Mouse (Mus musculus) embryo, embryonic 10 days (tissue): ENCODE results near the gene Fam186a.
"Not testable (repeated sequence)": the region's sequence is repeated elsewhere in the genome, so short reads cannot be mapped to it uniquely, and the experiment has no call there.

Experiments
- DNase-seq: peaks from one replicate; pipeline ENCODE4 v3.0.0-alpha.2; 2015; ENCODE audit warnings: low spot score

Gene Fam186a

DNA sequence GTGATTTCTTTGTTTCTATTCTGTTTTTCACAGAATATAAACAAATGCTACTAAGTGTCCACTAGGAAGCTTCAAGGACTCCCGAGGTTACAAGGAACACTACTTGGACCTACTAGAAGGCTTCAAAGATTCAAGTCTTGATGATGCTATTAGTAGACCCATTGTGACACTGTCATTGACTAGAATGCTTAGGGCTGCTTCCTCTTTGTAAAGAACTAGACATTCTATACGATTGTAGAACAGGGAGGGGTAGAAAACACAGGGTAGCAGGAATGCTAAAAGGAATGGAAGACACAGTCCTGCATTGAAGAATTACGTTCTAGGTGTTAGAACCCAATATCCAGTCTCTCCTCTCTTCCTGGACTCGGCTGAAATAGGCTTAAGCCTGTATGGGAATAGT lies at the start of gene Fam186a:
TSS of gene Fam186a (minus strand) at position 101 of the 400 bp plus-strand sequence.
- no peak for DNase-seq

DNA sequence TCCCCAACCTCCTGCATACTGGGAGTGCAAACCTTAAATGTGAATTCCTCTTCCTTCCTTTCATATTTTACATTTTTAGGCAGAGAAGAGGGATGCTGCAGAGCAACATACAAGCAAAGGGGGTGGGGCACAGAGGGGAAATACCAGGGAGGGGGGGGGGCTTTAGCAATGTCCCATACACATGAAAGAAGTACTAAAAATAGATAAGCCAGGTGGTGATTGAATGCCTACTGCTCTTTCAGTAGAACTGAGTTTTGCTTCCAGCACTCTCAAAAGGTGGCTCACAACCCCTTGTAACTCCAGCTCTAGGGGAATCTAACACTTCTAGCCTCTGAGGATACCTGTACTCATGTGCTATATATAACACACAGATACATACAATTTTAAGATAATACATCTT lies 39.3 kb upstream of the Fam186a start:
- no peak for DNase-seq

DNA sequence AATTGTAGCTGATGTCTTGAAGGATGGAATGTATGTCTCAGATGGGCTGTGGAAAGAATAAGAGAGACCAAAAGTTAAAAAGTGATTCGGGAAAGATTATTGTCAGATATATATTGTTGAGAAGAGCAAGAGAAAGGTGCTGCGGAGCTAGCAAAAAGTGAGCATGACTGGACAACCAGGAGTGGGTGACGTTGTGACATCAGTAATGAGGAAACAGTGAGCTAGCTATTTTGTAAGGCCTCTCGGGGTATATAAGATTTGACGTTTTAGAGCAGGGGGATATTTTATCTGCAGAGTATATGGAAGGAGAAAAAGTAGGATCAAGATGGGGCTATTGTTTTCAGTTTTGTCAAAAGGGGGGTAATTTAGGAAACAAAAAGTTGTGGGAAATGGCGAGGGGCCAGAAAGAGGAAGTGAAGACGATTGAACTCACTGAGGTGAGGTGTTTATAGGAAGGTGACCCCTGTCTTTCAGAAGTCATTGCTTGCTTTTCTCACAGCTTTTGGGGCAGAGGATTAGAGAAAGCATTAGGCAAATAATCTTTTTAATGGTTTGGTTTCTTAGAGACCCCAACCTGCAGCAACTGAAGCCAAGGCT lies 37.9 kb upstream of the Fam186a start:
- DNase-seq: no peak

GRCm38 (mm10) chr15:99999390-99999789 lies 32.5 kb upstream of the Fam186a start:
- no peak for DNase-seq

- no peak for DNase-seq
Measured at GRCm38 (mm10) chr15:99997114-99997804, 30.4 kb upstream of the Fam186a start.

DNA sequence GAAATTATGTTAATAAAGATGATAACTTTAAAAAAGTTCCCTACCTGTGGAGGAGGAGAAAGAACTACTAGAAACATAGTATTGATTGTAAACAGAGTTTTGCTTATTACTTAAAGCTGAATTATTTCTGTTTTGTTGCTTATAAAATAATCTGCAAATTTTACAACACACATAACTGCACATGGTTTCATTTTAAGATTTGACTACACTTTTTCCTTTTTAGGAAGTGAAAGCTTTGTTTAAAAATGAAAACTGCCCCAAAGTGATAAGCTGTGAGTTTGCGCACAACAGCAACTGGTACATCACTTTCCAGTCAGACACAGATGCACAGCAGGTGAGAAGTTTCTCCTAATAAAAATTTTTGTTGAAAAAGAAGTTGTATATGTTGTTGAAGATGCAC lies 26.2 kb upstream of the Fam186a start:
- no peak for DNase-seq

DNA sequence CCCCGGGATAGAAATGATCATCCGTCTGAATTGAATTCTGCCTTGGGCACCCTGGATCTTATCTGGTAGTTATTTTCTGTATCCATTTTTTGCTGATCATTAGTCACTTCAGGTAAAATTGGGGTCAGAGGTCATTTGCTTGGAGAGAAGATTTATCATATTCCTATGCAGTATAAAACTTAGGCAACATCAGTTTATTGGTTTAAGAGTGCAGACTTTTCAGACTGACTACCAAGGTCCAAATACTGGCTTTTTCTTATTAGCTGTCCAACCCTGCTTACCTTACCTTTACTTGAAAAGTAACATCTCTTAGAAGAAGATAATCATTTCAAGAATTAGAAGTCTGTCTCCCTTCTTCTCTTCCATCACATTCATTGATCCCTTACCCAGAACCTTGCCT lies 12.9 kb upstream of the Fam186a start:
- DNase-seq: no peak

DNA sequence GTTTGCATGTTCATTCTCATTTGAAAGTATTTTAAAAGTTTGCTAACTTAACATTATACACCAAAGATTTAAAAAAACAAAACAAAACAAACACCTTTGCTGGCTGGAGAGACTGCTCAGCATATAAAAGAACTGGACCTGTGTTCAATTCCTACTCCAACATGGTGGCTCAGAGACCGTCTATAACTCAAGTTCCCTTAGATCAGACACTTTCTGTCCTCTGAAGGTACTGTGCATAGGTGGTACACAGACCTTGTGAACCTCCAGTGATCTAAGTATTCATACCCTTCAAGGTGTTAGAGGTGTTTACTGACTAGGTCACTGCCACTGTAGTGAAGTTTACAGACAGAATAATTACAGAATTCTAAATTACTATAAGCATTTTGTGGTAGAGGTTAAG lies 12.4 kb upstream of the Fam186a start:
- DNase-seq: no peak

DNA sequence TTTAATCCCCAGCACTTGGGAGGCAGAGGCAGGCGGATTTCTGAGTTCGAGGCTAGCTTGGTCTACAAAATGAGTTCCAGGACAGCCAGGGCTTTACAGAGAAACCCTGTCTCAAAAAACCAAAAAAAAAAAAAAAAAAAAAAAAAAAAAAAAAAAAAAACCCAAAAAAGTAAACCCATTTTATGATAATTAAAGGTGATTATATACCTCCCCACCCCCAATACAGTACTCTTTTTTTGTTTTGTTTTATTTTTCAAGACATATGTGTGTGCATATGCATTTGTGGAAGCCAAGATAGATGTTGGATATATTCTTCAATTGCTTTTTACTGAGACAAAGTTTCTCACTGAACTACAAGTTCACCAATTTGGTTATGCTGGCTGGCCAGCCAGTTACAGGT lies 9.3 kb upstream of the Fam186a start:
- not testable (repeated sequence) for DNase-seq

DNA sequence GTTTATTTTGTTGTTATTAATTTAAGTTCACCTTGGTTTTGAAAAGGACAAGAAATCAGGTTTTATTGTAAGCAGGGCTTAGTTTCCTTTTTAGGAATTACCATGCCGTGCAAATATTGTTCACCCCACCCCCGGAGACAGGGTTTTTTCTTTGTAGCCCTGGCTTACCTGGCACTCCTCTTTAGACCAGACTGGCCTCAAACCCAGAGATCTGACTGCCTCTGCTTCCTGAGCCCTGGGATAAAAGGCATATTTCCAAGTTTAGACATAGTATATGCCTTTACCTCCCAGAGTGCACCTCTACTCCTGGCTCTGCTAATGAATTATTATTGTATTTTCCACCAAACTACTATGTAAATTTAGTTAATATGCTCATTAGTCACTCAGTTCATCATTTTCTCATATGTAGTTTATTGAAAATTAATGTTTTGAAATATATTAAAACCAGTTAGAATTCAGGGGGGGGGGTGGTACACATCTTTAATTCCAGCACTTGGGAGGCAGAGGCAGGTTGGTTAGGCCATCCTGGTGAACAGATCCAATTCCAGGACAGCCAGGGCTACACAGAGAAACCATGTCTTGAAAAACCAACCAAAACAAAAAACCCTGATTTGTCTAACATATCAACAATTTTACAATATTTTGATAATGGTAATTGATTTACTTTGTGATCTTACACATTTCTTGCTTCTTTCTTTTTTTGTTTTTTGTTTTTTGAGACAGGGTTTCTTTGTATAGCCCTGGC lies 7.8 kb upstream of the Fam186a start:
- DNase-seq: no peak

DNA sequence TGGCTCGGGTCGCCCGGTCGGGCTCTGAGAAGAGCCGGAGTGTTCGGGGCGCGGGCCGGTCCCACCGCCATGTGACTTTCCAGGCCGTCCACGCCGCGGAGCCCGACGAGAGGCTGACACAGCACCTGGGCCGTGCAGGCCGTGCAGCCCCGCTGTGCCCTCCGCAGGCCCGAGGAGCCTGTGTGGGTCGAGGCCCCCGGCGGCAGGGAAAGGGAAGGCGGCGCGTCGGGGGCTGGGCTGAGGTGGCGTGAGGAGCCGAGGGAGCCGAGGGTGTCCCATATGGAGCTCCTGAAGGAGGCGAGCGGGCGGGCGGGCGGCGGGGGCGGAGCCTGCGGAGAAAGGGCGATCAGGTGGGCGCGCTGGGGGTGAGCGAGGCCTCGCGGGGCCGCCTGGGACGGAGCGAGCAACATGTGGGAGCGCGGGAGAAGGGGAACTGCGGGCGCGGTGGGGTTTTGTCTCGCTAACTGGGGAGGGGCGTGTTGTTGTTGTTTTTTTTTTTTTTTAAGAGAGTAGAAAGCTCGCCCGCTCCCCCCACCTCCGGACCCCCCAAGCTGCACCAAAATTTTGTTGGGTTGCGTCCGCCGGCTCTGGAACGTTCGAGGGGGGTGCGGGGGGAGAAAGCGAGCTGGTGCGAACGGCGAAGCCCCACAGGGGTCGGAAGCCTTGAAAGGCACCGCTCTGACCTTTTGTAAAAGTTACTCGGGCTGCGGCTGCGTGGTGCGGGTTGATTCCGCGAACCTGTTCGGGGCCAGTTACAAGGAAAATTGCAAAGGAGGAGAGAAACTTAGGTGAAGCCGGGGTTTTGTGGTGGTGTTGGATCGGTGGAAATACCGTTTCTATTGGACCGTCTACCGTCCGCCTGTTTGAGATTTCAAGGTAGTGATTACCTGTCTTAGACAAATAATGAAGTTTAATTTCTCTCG lies 6.4 kb upstream of the Fam186a start:
- peak; percentile 85 for DNase-seq

DNA sequence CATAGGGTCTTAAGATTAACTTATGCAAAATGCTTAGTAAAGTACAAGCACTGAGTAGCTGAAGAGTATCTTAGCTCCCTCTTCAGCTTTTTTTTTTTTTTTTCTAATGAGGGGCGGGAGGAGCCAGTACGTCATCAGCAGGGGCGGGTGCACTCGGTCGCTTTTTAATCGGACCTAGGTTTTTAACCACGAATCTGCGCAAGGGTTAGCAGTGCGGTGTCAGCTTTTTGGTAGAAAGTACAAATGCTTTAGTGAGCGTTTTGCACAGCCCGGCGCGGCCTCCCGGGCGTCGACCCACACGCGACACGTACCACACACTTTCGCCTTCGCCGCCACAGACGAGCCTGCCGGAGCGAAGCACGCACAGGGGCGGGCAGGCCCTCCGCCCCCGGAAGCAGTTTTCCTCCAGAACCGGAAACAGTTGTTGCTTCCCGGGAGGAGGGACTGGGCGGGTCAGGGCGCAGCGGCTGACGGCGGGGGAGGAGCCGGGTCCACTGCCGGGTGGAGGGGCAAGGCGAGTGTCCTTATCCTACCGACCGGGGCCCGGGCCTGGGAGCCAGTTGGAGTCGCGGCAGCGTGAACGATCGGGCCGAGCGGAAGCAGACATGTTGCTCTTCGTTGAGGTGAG lies 5.6 kb upstream of the Fam186a start:
- DNase-seq: peak; percentile 96

DNA sequence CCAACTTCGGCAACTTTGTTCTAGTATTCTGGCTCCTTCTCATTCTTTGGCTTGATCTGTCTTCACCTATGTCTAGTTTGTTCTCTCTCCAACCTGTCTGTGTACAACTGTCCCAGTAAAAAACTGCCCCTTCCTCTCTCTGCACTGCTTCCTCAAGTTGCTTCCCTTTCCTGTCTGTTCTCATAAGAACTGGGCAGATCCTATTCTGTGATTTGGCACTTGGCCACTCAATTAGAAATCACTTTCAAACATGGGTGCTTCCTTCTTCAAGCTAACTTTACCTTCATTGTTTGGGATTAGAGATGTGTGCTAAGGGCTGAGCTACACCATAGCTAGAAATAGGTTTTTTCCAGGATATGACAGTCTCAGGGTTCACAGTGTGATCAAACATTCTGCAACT lies 3.7 kb upstream of the Fam186a start:
- no peak for DNase-seq

- not testable (repeated sequence) for DNase-seq
Measured at GRCm38 (mm10) chr15:99969765-99970164, 2.9 kb upstream of the Fam186a start, which contains the start of gene Larp4. Gene Larp4 (plus strand): TSS chr15:99970065.

- no peak for DNase-seq
Measured at GRCm38 (mm10) chr15:99965103-99965775, 1.6 kb downstream of the Fam186a start.

GRCm38 (mm10) chr15:99955324-99955723 lies 11.5 kb downstream of the Fam186a start:
- DNase-seq: no peak

GRCm38 (mm10) chr15:99940970-99941630 lies 25.8 kb downstream of the Fam186a start:
- no peak for DNase-seq

DNA sequence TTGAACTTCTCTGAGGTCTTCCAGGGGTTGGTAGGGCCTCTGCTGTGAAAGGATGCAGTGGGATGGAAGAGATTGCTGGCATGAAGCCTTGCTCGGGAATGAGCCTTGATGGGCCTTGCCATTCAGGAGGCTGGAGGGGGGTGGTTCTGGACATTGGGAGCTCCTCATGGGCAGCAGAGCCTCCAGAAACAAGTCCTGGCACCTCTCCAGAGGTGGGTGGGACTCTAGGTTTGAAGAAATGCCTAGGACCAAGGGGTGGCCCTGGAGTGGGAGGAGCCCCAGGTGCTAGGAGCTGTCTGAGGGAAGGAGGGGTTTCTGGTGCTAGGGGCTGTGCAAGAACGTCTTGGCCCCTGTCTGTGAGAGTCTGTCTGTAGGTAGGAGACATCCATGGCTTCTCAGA lies 26.4 kb downstream of the Fam186a start:
- no peak for DNase-seq

- DNase-seq: no peak
Measured at GRCm38 (mm10) chr15:99937841-99938240, 29.0 kb downstream of the Fam186a start.

DNA sequence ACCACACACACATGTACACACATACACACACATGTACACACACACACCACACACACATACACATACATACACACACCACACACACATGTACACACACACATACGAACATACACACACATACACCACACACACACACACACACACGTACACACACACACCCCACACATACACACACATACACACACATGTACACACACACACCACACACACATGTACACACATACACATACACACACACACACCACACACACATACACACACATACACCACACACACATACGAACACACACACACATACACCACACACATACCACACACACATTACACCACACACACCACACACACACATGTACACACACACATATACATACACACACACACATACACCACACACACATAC lies 30.2 kb downstream of the Fam186a start:
- no peak for DNase-seq
